Mouse (Mus musculus): ENCODE data around the gene Tas2r119. TPM values are rescaled to one million over a fixed set of nuclear protein-coding genes. Genes with fewer than 3 reads are reported as not detected.

The Tas2r119 gene
- polyA plus RNA-seq, 1 experiment from 2014 or later = not detected

DNA sequence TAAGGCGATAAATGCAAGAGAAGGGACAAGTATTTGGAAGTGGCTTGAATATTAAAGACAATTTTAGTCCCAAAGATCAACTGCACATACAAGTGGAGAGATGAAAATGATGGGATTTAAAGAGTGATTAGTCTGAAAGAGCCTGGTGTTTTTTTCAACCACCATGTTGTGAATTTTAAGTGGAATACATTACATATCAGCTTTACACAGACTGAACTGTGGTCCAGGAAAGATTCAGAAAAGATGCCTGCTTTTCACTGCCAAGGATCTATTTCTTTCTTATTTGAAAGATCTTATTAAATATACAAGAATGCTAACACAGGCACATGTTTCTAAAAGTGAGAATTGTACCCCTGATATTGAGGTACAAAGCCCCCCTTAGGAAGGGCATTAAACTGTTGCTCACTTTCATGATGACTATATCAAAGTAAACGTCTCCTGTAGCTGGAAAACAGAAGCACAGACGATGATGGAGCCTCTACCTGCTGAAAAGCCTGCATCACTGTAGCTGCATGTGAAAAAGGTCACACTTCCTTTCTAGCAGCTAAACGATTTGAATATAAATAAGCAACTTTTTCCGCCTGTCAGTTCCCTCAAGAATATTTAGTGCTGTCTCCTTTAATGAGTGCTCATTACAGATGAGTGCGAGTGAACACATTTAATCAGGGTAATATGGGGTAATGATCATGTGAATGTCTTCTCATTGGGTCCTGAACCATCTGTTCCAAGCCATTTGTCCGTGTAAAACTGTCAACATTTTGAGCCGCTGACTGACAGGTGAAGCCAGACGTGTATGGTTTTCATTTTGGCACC is 4.7 kb upstream of the Tas2r119 start:
- ATAC-seq (ENCODE audit: low FRiP score) = no peak
- Histone ChIP-seq H3K36me3 (ENCODE audit: control insufficient read depth, insufficient read depth, low read length) (no peaks in the 10 kb centered on the region), H3K9me3 (ENCODE audit: control insufficient read depth, low read length) (no peaks in the 10 kb centered on the region), H3K4me1 (ENCODE audit: control insufficient read depth, insufficient read depth, low read length) (no peaks in the 10 kb centered on the region), H3K4me2 (no peak overlapping the region), H3K27ac (ENCODE audit: low read depth, low read length) (no peak overlapping the region), H3K4me3 (ENCODE audit: low read depth, low read length) (no peak overlapping the region), H3K27me3 (ENCODE audit: control insufficient read depth, insufficient read depth, low read length) (no peaks in the 10 kb centered on the region), H3K9ac (ENCODE audit: low read length) (no peak overlapping the region)
- DNase-seq (ENCODE audit: low spot score, missing footprints) = no peak
- WGBS = 72% methylated on average over 9 of the region's 9 CpGs

GRCm38 (mm10) chr15:32172988-32173329 is 4.1 kb upstream of the Tas2r119 start:
- H3K36me3 ChIP-seq (ENCODE audit: control insufficient read depth, insufficient read depth, low read length) = no peaks in the 10 kb centered on the region
- no peak overlapping the region for H3K9ac ChIP-seq (ENCODE audit: low read length)
- H3K27ac ChIP-seq (ENCODE audit: low read depth, low read length) = no peak overlapping the region
- no peaks in the 10 kb centered on the region for H3K9me3 ChIP-seq (ENCODE audit: control insufficient read depth, low read length)
- no peaks in the 10 kb centered on the region for H3K4me1 ChIP-seq (ENCODE audit: control insufficient read depth, insufficient read depth, low read length)
- no peak overlapping the region for H3K4me3 ChIP-seq (ENCODE audit: low read depth, low read length)
- WGBS = 69% methylated on average over 2 of the region's 2 CpGs
- no peak for ATAC-seq (ENCODE audit: low FRiP score)
- no peak for DNase-seq (ENCODE audit: low spot score, missing footprints)
- no peak overlapping the region for H3K4me2 ChIP-seq
- H3K27me3 ChIP-seq (ENCODE audit: control insufficient read depth, insufficient read depth, low read length) = no peaks in the 10 kb centered on the region

GRCm38 (mm10) chr15:32180010-32180725 is 3.1 kb downstream of the Tas2r119 start:
- WGBS = 85% methylated on average over 1 of the region's 1 CpGs
- ATAC-seq (ENCODE audit: low FRiP score) = no peak

GRCm38 (mm10) chr15:32182026-32182425 is 4.9 kb downstream of the Tas2r119 start:
- Histone ChIP-seq H3K4me2 (no peak overlapping the region), H3K4me1 (ENCODE audit: control insufficient read depth, insufficient read depth, low read length) (no peaks in the 10 kb centered on the region), H3K27ac (ENCODE audit: low read depth, low read length) (no peak overlapping the region), H3K9ac (ENCODE audit: low read length) (no peak overlapping the region), H3K27me3 (ENCODE audit: control insufficient read depth, insufficient read depth, low read length) (no peaks in the 10 kb centered on the region), H3K36me3 (ENCODE audit: control insufficient read depth, insufficient read depth, low read length) (no peaks in the 10 kb centered on the region), H3K4me3 (ENCODE audit: low read depth, low read length) (no peak overlapping the region), H3K9me3 (ENCODE audit: control insufficient read depth, low read length) (no peaks in the 10 kb centered on the region)
- DNase-seq (ENCODE audit: low spot score, missing footprints) = no peak
- ATAC-seq (ENCODE audit: low FRiP score) = no peak
- 98% methylated on average over 1 of the region's 1 CpGs for WGBS

More at GRCm38 (mm10) chr15:32180010-32180725, 3.1 kb downstream of the Tas2r119 start:
- Histone ChIP-seq H3K4me3 (ENCODE audit: low read depth, low read length) (no peak overlapping the region), H3K27me3 (ENCODE audit: control insufficient read depth, insufficient read depth, low read length) (no peaks in the 10 kb centered on the region), H3K36me3 (ENCODE audit: control insufficient read depth, insufficient read depth, low read length) (no peaks in the 10 kb centered on the region), H3K9me3 (ENCODE audit: control insufficient read depth, low read length) (no peaks in the 10 kb centered on the region), H3K9ac (ENCODE audit: low read length) (no peak overlapping the region), H3K4me1 (ENCODE audit: control insufficient read depth, insufficient read depth, low read length) (no peaks in the 10 kb centered on the region), H3K27ac (ENCODE audit: low read depth, low read length) (no peak overlapping the region), H3K4me2 (no peak overlapping the region)
- no peak for DNase-seq (ENCODE audit: low spot score, missing footprints)

DNA sequence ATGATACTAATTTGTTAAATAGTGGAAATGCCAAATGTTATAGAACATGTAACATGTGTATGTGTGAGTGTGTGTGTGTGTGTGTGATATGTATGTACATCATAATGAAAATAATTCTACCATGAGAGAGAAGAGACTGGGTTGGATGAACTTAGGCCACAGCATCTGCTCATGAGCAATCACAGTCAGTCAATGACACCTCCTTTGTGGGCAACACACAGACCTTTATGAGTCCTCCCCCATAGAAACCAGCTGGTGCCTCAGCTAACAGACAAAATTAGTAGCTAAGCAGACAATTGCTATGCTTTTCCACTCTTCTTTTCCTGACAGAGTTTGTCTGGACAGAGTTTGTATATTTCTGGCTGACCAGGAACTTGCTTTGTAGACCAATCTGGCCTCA is 7.9 kb downstream of the Tas2r119 start:
- Histone ChIP-seq H3K27ac (ENCODE audit: low read depth, low read length) (no peak overlapping the region), H3K9me3 (ENCODE audit: control insufficient read depth, low read length) (no peaks in the 10 kb centered on the region), H3K36me3 (ENCODE audit: control insufficient read depth, insufficient read depth, low read length) (no peaks in the 10 kb centered on the region), H3K9ac (ENCODE audit: low read length) (no peak overlapping the region), H3K27me3 (ENCODE audit: control insufficient read depth, insufficient read depth, low read length) (no peaks in the 10 kb centered on the region), H3K4me1 (ENCODE audit: control insufficient read depth, insufficient read depth, low read length) (no peaks in the 10 kb centered on the region), H3K4me2 (no peak overlapping the region), H3K4me3 (ENCODE audit: low read depth, low read length) (no peak overlapping the region)
- ATAC-seq (ENCODE audit: low FRiP score) (no peak), DNase-seq (ENCODE audit: low spot score, missing footprints) (no peak)

GRCm38 (mm10) chr15:32189879-32190278 is 12.8 kb downstream of the Tas2r119 start:
- H3K27ac ChIP-seq (ENCODE audit: low read depth, low read length) = no peak overlapping the region
- 86% methylated on average over 3 of the region's 3 CpGs for WGBS
- no peak overlapping the region for H3K9ac ChIP-seq (ENCODE audit: low read length)
- DNase-seq (ENCODE audit: low spot score, missing footprints) (no peak), ATAC-seq (ENCODE audit: low FRiP score) (no peak)
- no peaks in the 10 kb centered on the region for H3K4me1 ChIP-seq (ENCODE audit: control insufficient read depth, insufficient read depth, low read length)
- no peak overlapping the region for H3K4me2 ChIP-seq
- H3K27me3 ChIP-seq (ENCODE audit: control insufficient read depth, insufficient read depth, low read length) = no peaks in the 10 kb centered on the region
- H3K36me3 ChIP-seq (ENCODE audit: control insufficient read depth, insufficient read depth, low read length) = no peaks in the 10 kb centered on the region
- no peak overlapping the region for H3K4me3 ChIP-seq (ENCODE audit: low read depth, low read length)
- H3K9me3 ChIP-seq (ENCODE audit: control insufficient read depth, low read length) = no peaks in the 10 kb centered on the region

DNA sequence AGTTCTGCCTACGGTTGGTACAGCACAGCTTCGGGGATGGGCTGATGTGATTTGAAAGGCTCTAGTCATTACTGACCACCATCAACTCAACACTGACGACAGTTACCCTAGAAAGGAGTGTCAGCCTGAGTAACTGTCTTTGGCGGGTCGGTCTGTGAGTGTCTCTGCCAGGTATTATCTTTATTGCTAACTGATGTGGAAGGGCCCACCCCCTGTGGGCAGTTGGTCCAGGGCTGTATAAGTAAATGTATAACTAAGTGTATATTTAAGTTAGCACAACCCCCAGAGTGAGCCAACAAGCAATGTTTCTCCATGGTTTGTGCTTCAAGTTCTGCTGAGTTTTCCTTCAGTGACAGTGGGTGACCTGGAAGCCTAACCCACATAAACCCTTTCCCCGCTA is 13.3 kb downstream of the Tas2r119 start:
- no peaks in the 10 kb centered on the region for H3K27me3 ChIP-seq (ENCODE audit: control insufficient read depth, insufficient read depth, low read length)
- no peak overlapping the region for H3K27ac ChIP-seq (ENCODE audit: low read depth, low read length)
- ATAC-seq (ENCODE audit: low FRiP score) (no peak), DNase-seq (ENCODE audit: low spot score, missing footprints) (no peak)
- H3K4me3 ChIP-seq (ENCODE audit: low read depth, low read length) = no peak overlapping the region
- WGBS = 95% methylated on average over 6 of the region's 6 CpGs
- H3K4me1 ChIP-seq (ENCODE audit: control insufficient read depth, insufficient read depth, low read length) = no peaks in the 10 kb centered on the region
- H3K36me3 ChIP-seq (ENCODE audit: control insufficient read depth, insufficient read depth, low read length) = no peaks in the 10 kb centered on the region
- no peak overlapping the region for H3K4me2 ChIP-seq
- H3K9ac ChIP-seq (ENCODE audit: low read length) = no peak overlapping the region
- H3K9me3 ChIP-seq (ENCODE audit: control insufficient read depth, low read length) = no peaks in the 10 kb centered on the region

DNA sequence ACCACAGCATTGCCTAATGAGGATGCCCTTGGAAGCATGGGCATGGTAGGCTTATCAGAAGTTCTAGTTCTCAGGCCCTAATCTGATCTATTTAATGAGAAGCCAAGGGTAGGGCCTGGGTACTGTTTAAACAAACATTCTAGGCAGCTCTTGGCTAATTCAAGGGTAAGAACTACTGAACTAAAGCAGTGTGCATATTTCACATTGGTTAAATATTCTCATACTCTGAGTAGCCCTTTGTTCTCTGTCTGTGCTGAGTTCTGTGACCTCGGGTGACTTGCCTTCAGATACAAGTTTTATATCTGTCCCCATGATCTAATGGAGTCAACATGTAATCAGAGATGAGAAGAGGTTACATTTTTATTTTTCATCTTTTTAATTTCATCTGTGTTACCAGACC is 15.9 kb downstream of the Tas2r119 start:
- H3K9ac ChIP-seq (ENCODE audit: low read length) = no peak overlapping the region
- H3K4me2 ChIP-seq = no peak overlapping the region
- DNase-seq (ENCODE audit: low spot score, missing footprints) = no peak
- no peak overlapping the region for H3K27ac ChIP-seq (ENCODE audit: low read depth, low read length)
- no peaks in the 10 kb centered on the region for H3K4me1 ChIP-seq (ENCODE audit: control insufficient read depth, insufficient read depth, low read length)
- H3K4me3 ChIP-seq (ENCODE audit: low read depth, low read length) = no peak overlapping the region
- no peaks in the 10 kb centered on the region for H3K27me3 ChIP-seq (ENCODE audit: control insufficient read depth, insufficient read depth, low read length)
- 70% methylated on average over 1 of the region's 1 CpGs for WGBS
- no peaks in the 10 kb centered on the region for H3K36me3 ChIP-seq (ENCODE audit: control insufficient read depth, insufficient read depth, low read length)
- H3K9me3 ChIP-seq (ENCODE audit: control insufficient read depth, low read length) = no peaks in the 10 kb centered on the region
- no peak for ATAC-seq (ENCODE audit: low FRiP score)

- H3K36me3 ChIP-seq (ENCODE audit: control insufficient read depth, insufficient read depth, low read length) = no peaks in the 10 kb centered on the region
- H3K27me3 ChIP-seq (ENCODE audit: control insufficient read depth, insufficient read depth, low read length) = no peaks in the 10 kb centered on the region
- no peak for ATAC-seq (ENCODE audit: low FRiP score)
- H3K9ac ChIP-seq (ENCODE audit: low read length) = no peak overlapping the region
- no peak overlapping the region for H3K4me3 ChIP-seq (ENCODE audit: low read depth, low read length)
- WGBS = 80% methylated on average over 9 of the region's 9 CpGs
- DNase-seq (ENCODE audit: low spot score, missing footprints) = no peak
- no peaks in the 10 kb centered on the region for H3K9me3 ChIP-seq (ENCODE audit: control insufficient read depth, low read length)
- H3K27ac ChIP-seq (ENCODE audit: low read depth, low read length) = no peak overlapping the region
- no peak overlapping the region for H3K4me2 ChIP-seq
- H3K4me1 ChIP-seq (ENCODE audit: control insufficient read depth, insufficient read depth, low read length) = no peaks in the 10 kb centered on the region
Observed at GRCm38 (mm10) chr15:32198076-32198475, 21.0 kb downstream of the Tas2r119 start.
